Mouse (Mus musculus) embryonic fibroblast, embryonic 13.5 days (primary cell): ENCODE results near the gene Lsamp.

ENCODE experiments used
- CTCF ChIP-seq: IDR thresholded peaks from 2 replicates; pipeline ENCODE4 v1.5.1; 2011; ENCODE audit warnings: mild to moderate bottlenecking, control low read depth, low read length, moderate library complexity, borderline replicate concordance; ENCODE audit not compliant: insufficient read depth
- POLR2A ChIP-seq: IDR thresholded peaks from 2 replicates; pipeline ENCODE4 v1.6.1; 2011; ENCODE audit warnings: low read depth, mild to moderate bottlenecking, control low read depth, low read length, moderate library complexity

DNA sequence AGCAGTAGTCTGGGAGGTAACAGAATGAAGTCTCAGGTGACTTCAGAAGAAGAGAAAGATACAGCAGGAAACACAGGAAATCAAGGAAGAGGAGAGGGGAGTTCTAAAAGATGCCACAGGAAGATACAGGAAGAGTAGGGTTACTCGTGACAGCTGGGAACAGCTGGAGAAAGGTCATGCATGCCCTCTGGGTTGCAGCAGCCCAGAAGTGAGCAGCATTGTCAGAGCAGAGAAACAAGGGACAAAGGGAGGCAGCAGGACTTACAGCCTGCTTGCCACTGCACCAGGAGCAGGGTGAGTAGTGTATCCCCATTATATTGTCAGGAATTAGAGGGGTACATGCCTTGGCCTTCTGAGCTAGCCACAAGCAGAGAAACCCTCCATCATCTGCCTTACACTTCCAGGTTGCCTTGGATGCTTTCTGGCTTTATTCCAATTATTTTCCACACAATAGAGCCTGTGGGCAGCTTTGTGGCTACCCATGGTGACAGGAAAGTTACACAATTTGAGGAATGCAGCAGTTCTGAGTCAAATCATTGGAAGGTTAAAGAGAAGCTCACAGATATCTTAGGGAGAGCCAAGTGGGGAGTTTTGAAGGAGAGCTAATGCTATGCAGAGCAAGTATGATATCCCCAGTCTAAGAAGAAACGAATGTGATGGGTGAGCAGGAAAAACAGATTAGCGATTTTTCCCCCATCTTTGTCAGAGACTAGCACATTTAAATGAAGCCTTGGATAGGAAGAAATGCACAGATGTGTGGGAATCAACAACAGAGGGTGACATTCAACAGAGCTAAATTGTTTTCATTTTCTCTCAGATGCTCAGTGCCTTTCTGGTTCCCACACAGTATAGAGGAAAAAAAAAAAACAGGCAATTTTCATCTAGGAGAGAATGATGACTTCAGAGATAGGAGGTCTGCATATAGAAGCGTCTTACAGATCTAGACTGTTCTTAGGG lies 617.5 kb downstream of the Lsamp start:
- TF ChIP-seq CTCF (no peak), POLR2A (no peak)
